Mouse (Mus musculus) bone marrow, adult 2 months (tissue): ENCODE results near the gene Ahctf1. TPM values are rescaled to one million over a fixed set of nuclear protein-coding genes. Genes with fewer than 3 reads are reported as not detected.
"Not testable (repeated sequence)": the region's sequence is repeated elsewhere in the genome, so short reads cannot be mapped to it uniquely, and the experiment has no call there.

Experiments
- H3K27ac ChIP-seq: fragments of 200-500 bp; 2 replicates; pipeline ENCODE4 v1.5.1; 2012; ENCODE audit warnings: low read depth, mild to moderate bottlenecking, control low read depth, inconsistent platforms, low read length; ENCODE audit not compliant: control insufficient read depth, poor library complexity, insufficient read depth
- H3K4me1 ChIP-seq: fragments of 200-500 bp; 2 replicates; pipeline ENCODE4 v1.6.1; 2011; ENCODE audit warnings: low read length; ENCODE audit not compliant: control insufficient read depth, insufficient read depth
- H3K4me3 ChIP-seq: fragments of 200-500 bp; replicated peaks from 2 replicates; pipeline ENCODE3; 2011; ENCODE audit warnings: mild to moderate bottlenecking, low read depth, low read length, control low read depth; ENCODE audit not compliant: control insufficient read depth
- CTCF ChIP-seq: fragments of 200-500 bp; IDR thresholded peaks from 2 replicates; pipeline ENCODE4 v1.5.1; 2011; ENCODE audit warnings: low read length, control low read depth; ENCODE audit not compliant: control insufficient read depth, insufficient read depth
- POLR2A ChIP-seq: fragments of 200-500 bp; IDR thresholded peaks from 2 replicates; pipeline ENCODE4 v1.6.1; 2011; ENCODE audit warnings: low read depth, mild to moderate bottlenecking, control low read depth, low read length, borderline replicate concordance; ENCODE audit not compliant: control insufficient read depth
- WGBS: fragments of 180-500 bp; shearing (Covaris S2); methylation state at CpG from one replicate; pipeline ENCODE4 v1.1.7; 2018; 5-methylcytosine and 5-hydroxymethylcytosine counted together
- polyA plus RNA-seq: library from polyadenylated mRNA; stranded (reverse); fragments of >200 nt; gene quantifications from 2 replicates; pipeline ENCODE4 v1.2.4, GENCODE M21; 2011; ENCODE audit warnings: low replicate concordance; ENCODE audit not compliant: missing spikeins, insufficient read depth, insufficient read length

Ahctf1 gene
- polyA plus RNA-seq, 1 experiment = 41.3 TPM

GRCm38 (mm10) chr1:179835753-179836425 lies 32.4 kb upstream of the Ahctf1 start:
- Histone ChIP-seq H3K27ac (no peak overlapping the region), H3K4me3 (no peak overlapping the region), H3K4me1 (no peaks in the 10 kb centered on the region)
- TF ChIP-seq CTCF (no peak), POLR2A (no peak)
- 42% methylated on average over 1 of the region's 1 CpGs for WGBS

- no peak for TF ChIP-seq CTCF
- TF ChIP-seq POLR2A = no peak
- WGBS = 90% methylated on average over 1 of the region's 1 CpGs
- H3K4me3 ChIP-seq = no peak overlapping the region
- H3K4me1 ChIP-seq = peaks cover 2% of the 10 kb centered on the region; the same call in 1 of the 2 replicates
- H3K27ac ChIP-seq = no peak overlapping the region
Measured at GRCm38 (mm10) chr1:179833596-179833995, 30.1 kb upstream of the Ahctf1 start.

GRCm38 (mm10) chr1:179832710-179833240 lies 29.3 kb upstream of the Ahctf1 start:
- Histone ChIP-seq H3K4me1 (peaks cover 2% of the 10 kb centered on the region; the same call in 1 of the 2 replicates), H3K27ac (no peak overlapping the region), H3K4me3 (no peak overlapping the region)
- WGBS = 37% methylated on average over 7 of the region's 7 CpGs
- TF ChIP-seq CTCF = no peak
- TF ChIP-seq POLR2A = no peak

- peaks cover 2% of the 10 kb centered on the region for H3K4me1 ChIP-seq
- WGBS = 18% methylated on average over 4 of the region's 4 CpGs
- no peak overlapping the region for H3K27ac ChIP-seq
- TF ChIP-seq POLR2A (no peak), CTCF (no peak)
- H3K4me3 ChIP-seq = no peak overlapping the region
Measured at GRCm38 (mm10) chr1:179828900-179829299, 25.4 kb upstream of the Ahctf1 start.

- Histone ChIP-seq H3K27ac (no peak overlapping the region), H3K4me1 (peaks cover 2% of the 10 kb centered on the region), H3K4me3 (no peak overlapping the region)
- WGBS = 77% methylated on average over 5 of the region's 5 CpGs
- no peak for TF ChIP-seq POLR2A
- TF ChIP-seq CTCF = no peak
Measured at GRCm38 (mm10) chr1:179828051-179828450, 24.6 kb upstream of the Ahctf1 start.

- 79% methylated on average over 5 of the region's 5 CpGs for WGBS
- Histone ChIP-seq H3K27ac (no peak overlapping the region), H3K4me1 (peaks cover 2% of the 10 kb centered on the region), H3K4me3 (no peak overlapping the region)
- TF ChIP-seq CTCF = no peak
- TF ChIP-seq POLR2A = no peak
Measured at GRCm38 (mm10) chr1:179824549-179824948, 21.1 kb upstream of the Ahctf1 start.

DNA sequence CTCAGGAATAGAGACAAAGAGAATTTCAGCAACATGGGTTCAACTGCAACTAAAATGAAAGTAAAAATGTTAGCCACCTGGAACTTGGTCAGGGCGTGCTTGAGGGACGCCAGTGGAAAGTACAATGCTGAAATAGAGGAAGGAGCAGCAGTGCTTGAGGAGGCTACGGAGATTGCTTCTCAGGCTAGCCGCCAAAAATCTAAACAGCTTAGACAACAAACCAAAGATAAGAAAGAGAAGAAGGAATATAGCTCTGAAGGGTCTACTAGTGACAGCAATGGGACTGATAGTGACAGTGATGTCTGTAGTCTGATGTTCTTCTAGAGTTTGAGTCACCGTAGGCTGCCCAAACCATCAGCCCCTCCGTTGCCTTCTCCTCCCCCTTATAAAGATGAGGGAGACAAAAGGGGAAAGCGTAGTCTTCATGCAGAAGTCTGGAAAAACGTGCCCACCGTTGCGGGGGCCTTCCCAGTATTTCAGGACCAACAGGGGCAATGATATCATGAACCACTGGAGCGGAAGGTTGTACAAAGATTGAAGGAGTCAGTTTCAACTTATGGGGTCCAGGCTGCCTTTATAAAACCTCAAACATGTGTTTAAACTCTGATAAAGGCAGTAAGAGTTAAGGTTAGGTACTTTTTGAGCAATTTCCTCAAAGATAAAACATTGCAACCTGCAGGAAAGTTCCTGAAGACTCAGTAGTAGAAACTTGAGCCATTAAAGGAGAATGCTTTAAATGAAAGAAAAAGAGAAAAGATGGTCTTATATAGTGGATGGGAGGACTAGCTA lies 15.2 kb upstream of the Ahctf1 start:
- H3K27ac ChIP-seq, H3K4me3 ChIP-seq, H3K4me1 ChIP-seq: not testable (repeated sequence)
- WGBS = 41% methylated on average over 11 of the region's 11 CpGs

DNA sequence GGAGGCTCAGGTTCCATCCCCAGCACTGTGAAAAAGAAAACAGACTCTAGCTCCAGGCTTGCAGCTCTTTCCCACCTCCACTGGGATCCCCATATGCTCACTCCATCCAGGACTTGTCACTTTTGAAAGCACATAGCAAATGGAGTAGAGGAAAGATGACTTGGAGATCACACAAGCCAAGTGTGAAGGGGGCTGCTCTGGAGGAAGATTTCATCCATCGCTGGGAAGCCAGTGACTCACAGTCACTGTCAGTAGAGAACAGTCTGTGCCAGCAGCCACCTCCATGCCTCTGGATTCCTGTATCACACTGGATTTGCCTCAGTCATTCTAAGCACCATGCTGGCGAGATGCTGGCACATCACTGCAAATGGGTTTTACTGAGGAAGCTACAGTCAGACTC lies 11.1 kb upstream of the Ahctf1 start:
- H3K4me3 ChIP-seq = no peak overlapping the region
- WGBS = 81% methylated on average over 2 of the region's 2 CpGs

More for the DNA sequence above, 11.1 kb upstream of the Ahctf1 start:
- no peak for TF ChIP-seq POLR2A
- TF ChIP-seq CTCF = no peak
- Histone ChIP-seq H3K27ac (no peak overlapping the region), H3K4me1 (no peaks in the 10 kb centered on the region; the same call in 1 of the 2 replicates)
